Mouse (Mus musculus): ENCODE measurements around the gene Muc2.

- TF ChIP-seq CTCF (IDR thresholded peaks at IDR 0.05; ENCODE audit: borderline replicate concordance, insufficient read depth, low read length) (no peak), POLR2A (IDR thresholded peaks at IDR 0.05; ENCODE audit: low read depth, low read length) (no peak)
Observed at GRCm38 (mm10) chr7:141647815-141648214, 42.3 kb upstream of the Muc2 start.
